Mouse (Mus musculus): ENCODE results near the gene Olfr472. TPM values are rescaled to one million over a fixed set of nuclear protein-coding genes. Genes with fewer than 3 reads are reported as not detected.

Gene Olfr472
- not detected in 2 replicates for polyA plus RNA-seq (2015; fragmentation: Nextera tagmentation; extraction: Ambion mirVana)

DNA sequence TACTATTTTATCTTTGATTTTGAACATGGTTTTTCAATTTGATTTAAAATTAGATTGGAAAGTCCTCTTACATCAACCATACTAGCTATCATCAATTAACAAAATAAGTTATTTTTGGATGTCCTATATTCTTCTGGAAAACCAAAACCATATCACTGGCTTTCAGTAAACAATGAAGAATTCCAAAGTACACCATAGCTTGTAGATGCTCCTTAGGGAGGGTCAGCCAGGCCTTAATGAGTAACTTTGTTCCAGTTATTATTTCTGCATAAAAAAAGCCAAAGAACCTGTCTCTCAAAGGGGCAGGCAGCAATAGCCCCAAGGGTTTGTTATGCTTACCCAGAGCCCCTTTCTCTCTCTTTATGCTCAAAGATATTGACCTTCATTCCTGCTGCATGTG is at the start of gene Olfr472:
Olfr472 (plus strand) TSS at position 301 of the 400 bp plus-strand sequence.

DNA sequence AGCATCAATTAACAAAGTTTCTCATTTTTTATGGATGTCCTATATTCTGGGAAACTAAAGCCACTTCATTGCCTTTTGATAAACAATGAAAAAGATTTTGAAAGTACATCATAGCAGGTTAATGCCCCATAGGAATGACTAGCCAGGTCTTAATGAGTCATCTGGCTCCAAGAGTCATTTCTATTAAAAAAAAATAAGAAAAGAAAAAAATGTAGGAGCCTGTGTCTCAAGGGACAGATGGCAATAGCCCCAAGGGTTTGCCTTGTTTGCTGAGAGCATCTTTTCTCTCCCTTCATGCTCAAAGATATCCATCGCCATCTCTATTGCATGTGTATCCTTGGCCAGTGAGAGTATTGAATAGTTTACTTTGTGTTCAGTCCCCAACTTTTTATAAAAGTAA is 32.4 kb downstream of the Olfr472 start, which contains the start of gene Olfr473:
Olfr473 (plus strand) TSS at position 301 of the 400 bp plus-strand sequence.

DNA sequence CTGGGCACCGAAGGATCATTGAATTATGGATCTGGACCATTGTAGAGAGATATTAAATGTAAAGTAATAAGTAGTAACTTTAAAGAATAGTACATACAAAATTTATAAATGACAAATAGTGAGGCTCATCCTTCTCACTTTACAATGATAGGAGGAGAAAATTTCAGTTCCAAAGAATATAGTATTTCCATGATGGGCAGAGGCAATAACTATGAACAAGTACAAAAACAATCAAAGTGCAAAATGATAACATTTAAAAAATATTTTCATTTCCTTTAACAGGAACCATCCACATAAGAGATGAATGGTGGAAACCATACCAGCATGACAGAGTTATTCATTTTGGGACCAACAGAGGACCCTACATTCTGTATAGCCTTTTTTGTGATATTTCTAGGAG is 56.6 kb downstream of the Olfr472 start, which contains the start of gene Olfr474:
Olfr474 (plus strand) TSS at position 301 of the 400 bp plus-strand sequence.

Other genes with a start within 250 kb of the Olfr472 start
- gene Cyb5r2, start 139.9 kb upstream of the Olfr472 start, polyA plus RNA-seq (2015; fragmentation: Nextera tagmentation; extraction: Ambion mirVana): 0.06 and 0.17 TPM in 2 replicates
- not detected in 2 replicates for gene Ovch2, start 96.7 kb upstream of the Olfr472 start, polyA plus RNA-seq (2015; fragmentation: Nextera tagmentation; extraction: Ambion mirVana)
- gene Olfr467, start 85.6 kb upstream of the Olfr472 start, polyA plus RNA-seq (2015; fragmentation: Nextera tagmentation; extraction: Ambion mirVana): not detected in 2 replicates
- not detected in 2 replicates for gene Olfr469, start 72.4 kb upstream of the Olfr472 start, polyA plus RNA-seq (2015; fragmentation: Nextera tagmentation; extraction: Ambion mirVana)
- not detected in 2 replicates for gene Olfr470, start 50.4 kb upstream of the Olfr472 start, polyA plus RNA-seq (2015; fragmentation: Nextera tagmentation; extraction: Ambion mirVana)
- gene Olfr473, start 32.5 kb downstream of the Olfr472 start, polyA plus RNA-seq (2015; fragmentation: Nextera tagmentation; extraction: Ambion mirVana): not detected in 2 replicates
- gene Olfr474, start 56.7 kb downstream of the Olfr472 start, polyA plus RNA-seq (2015; fragmentation: Nextera tagmentation; extraction: Ambion mirVana): not detected in 2 replicates
- gene Olfr476, start 66.9 kb downstream of the Olfr472 start, polyA plus RNA-seq (2015; fragmentation: Nextera tagmentation; extraction: Ambion mirVana): not detected in 2 replicates
- gene Olfr477, start 88.8 kb downstream of the Olfr472 start, polyA plus RNA-seq (2015; fragmentation: Nextera tagmentation; extraction: Ambion mirVana): not detected in 2 replicates
- not detected in 2 replicates for gene Olfr478, start 136.1 kb downstream of the Olfr472 start, polyA plus RNA-seq (2015; fragmentation: Nextera tagmentation; extraction: Ambion mirVana)
- gene Olfr479, start 152.8 kb downstream of the Olfr472 start, polyA plus RNA-seq (2015; fragmentation: Nextera tagmentation; extraction: Ambion mirVana): not detected in 2 replicates
- gene Olfr480, start 169.4 kb downstream of the Olfr472 start, polyA plus RNA-seq (2015; fragmentation: Nextera tagmentation; extraction: Ambion mirVana): not detected in 2 replicates
- not detected in 2 replicates for gene Olfr481, start 182.0 kb downstream of the Olfr472 start, polyA plus RNA-seq (2015; fragmentation: Nextera tagmentation; extraction: Ambion mirVana)
- 0.12 TPM in 2 replicates for gene Olfr482, start 199.7 kb downstream of the Olfr472 start, polyA plus RNA-seq (2015; fragmentation: Nextera tagmentation; extraction: Ambion mirVana)
- gene Olfr483, start 202.9 kb downstream of the Olfr472 start, polyA plus RNA-seq (2015; fragmentation: Nextera tagmentation; extraction: Ambion mirVana): not detected in 2 replicates
- gene Olfr484, start 229.5 kb downstream of the Olfr472 start, polyA plus RNA-seq (2015; fragmentation: Nextera tagmentation; extraction: Ambion mirVana): not detected in 2 replicates

Data from spleen, postnatal 0 days (tissue).